Mouse (Mus musculus): ENCODE measurements around the gene Trim3. TPM values are rescaled to one million over a fixed set of nuclear protein-coding genes. Genes with fewer than 3 reads are reported as not detected.

Trim3 gene
- polyA plus RNA-seq, 1 experiment from 2014 or later = 34.9 TPM

DNA sequence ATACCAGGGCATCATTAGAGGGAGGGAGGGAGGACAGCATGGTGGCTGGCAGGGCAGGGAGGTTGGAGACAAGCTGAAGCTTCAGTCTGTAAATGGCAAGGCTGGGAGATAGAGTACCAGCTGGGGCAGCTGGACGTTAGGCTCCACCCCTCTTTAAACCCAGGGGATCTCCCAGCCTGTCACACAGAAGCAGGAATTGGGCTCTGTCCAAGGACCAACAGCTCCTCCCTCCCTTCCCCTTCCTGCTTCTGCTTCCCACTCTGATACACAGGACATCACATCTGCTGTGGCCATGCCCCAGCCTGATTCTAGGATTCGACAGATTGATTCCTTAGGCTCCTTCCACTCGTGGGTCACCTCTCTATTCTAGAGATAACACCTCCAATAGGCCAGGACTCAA is 4.7 kb downstream of the Trim3 start:
- 37% methylated on average over 3 of the region's 3 CpGs for WGBS

GRCm38 (mm10) chr7:105625397-105625796 is 8.0 kb downstream of the Trim3 start:
- peaks cover 8% of the 10 kb centered on the region for H3K4me1 ChIP-seq
- H3K36me3 ChIP-seq (replicated peaks) = peaks cover 50% of the 10 kb centered on the region
- H3K4me3 ChIP-seq = no peak overlapping the region
- no peaks in the 10 kb centered on the region for H3K9me3 ChIP-seq
- no peak for DNase-seq (ENCODE audit: low spot score)
- no peaks in the 10 kb centered on the region for H3K27me3 ChIP-seq (replicated peaks; ENCODE audit: low read depth, poor library complexity, severe bottlenecking)
- WGBS = 81% methylated on average over 6 of the region's 6 CpGs
- no peak overlapping the region for H3K27ac ChIP-seq (replicated peaks)

More for the DNA sequence above, 4.7 kb downstream of the Trim3 start:
- H3K27me3 ChIP-seq (replicated peaks; ENCODE audit: low read depth, poor library complexity, severe bottlenecking) = no peaks in the 10 kb centered on the region
- no peaks in the 10 kb centered on the region for H3K9me3 ChIP-seq
- H3K36me3 ChIP-seq (replicated peaks) = peaks cover 18% of the 10 kb centered on the region
- DNase-seq (ENCODE audit: low spot score) = no peak
- H3K4me3 ChIP-seq = no peak overlapping the region
- no peak overlapping the region for H3K27ac ChIP-seq (replicated peaks)
- peaks cover 25% of the 10 kb centered on the region for H3K4me1 ChIP-seq

DNA sequence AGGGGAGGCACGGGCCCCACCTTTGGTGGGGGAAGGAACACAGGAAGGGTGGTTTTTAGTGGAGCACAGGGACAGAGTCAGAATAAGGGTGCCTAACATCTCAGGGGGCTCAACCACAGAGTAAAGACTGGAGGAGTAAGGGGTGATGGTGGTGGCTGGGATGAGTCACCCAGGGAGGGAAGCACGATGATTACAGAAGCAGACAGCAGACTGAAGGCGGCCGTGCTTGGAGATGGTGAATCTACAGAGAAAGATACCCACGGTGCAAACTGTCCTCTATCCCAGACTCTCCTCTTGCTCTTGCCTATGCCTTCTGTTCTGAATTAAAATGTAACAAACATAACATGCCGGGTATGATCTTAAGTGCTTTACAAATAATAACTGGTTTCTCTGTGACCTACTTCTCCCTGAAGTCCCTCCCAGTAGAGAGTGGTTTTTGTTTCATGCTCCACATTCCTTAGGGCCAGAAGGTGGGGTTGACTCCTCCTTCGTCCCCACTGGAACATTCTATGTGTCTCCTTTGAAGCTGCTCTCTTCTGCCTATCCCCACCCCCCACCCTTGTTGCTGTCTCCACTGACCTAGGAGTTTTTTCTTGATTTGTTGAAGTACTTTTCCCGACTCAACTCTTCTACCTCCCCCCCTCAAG is 11.6 kb downstream of the Trim3 start:
- H3K27ac ChIP-seq (replicated peaks) = no peak overlapping the region
- H3K36me3 ChIP-seq (replicated peaks) = peaks cover 86% of the 10 kb centered on the region

GRCm38 (mm10) chr7:105621053-105621452 is 12.3 kb downstream of the Trim3 start:
- no peaks in the 10 kb centered on the region for H3K27me3 ChIP-seq (replicated peaks; ENCODE audit: low read depth, poor library complexity, severe bottlenecking)
- H3K4me1 ChIP-seq = no peaks in the 10 kb centered on the region
- no peaks in the 10 kb centered on the region for H3K9me3 ChIP-seq
- peaks cover 93% of the 10 kb centered on the region for H3K36me3 ChIP-seq (replicated peaks)
- DNase-seq (ENCODE audit: low spot score) = no peak
- no peak overlapping the region for H3K27ac ChIP-seq (replicated peaks)
- H3K4me3 ChIP-seq = no peak overlapping the region
- WGBS = 84% methylated on average over 4 of the region's 4 CpGs

More for the DNA sequence above, 11.6 kb downstream of the Trim3 start:
- DNase-seq (ENCODE audit: low spot score) = no peak
- H3K9me3 ChIP-seq = no peaks in the 10 kb centered on the region
- H3K4me1 ChIP-seq = no peaks in the 10 kb centered on the region
- no peaks in the 10 kb centered on the region for H3K27me3 ChIP-seq (replicated peaks; ENCODE audit: low read depth, poor library complexity, severe bottlenecking)
- 78% methylated on average over 8 of the region's 8 CpGs for WGBS
- no peak overlapping the region for H3K4me3 ChIP-seq

DNA sequence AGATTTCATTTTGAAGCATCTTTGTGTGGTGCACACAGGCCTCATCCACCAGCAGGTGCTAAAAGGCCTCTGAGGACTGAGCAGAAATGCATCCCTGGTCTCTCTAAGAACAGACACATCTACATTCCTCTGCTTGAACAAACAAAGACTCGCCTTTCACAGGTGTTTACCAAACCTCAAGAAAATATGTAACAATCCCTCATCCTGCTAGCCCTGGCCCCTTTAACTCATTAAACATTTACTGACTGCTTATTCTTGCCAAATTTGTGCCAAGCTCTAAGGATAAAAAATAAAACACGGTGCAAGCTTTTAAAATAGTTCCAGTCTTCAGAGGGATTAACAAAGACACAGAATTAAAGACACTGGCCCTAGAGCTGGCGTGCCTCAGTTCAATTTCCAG is 13.7 kb downstream of the Trim3 start:
- Histone ChIP-seq H3K27me3 (replicated peaks; ENCODE audit: low read depth, poor library complexity, severe bottlenecking) (no peaks in the 10 kb centered on the region), H3K9me3 (no peaks in the 10 kb centered on the region), H3K4me3 (no peak overlapping the region), H3K36me3 (replicated peaks) (peaks cover 98% of the 10 kb centered on the region), H3K4me1 (no peaks in the 10 kb centered on the region), H3K27ac (replicated peaks) (no peak overlapping the region)
- DNase-seq (ENCODE audit: low spot score) = no peak
- 78% methylated on average over 3 of the region's 3 CpGs for WGBS

DNA sequence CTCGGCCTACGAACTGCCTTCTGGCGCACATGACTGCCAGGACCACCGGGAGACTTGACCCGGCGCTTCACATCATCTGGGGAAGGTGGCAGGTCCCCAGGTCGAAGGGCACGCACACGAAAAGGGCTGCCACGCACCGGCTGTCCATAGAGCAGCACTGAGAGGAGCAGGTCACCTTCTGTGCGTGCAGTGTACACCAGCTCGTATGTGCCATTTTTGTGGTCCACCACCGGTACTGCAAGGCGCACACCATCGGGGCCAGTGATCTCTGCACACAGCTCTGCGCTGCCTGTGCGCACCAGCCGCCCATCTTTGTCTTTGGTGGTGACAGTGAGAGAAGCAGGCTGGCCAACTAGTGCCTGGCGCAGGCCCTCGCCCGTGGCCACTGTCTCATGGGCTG is 15.6 kb downstream of the Trim3 start:
- 96% methylated on average over 22 of the region's 22 CpGs for WGBS
- H3K4me3 ChIP-seq = no peak overlapping the region
- no peaks in the 10 kb centered on the region for H3K9me3 ChIP-seq
- no peak overlapping the region for H3K27ac ChIP-seq (replicated peaks)
- no peaks in the 10 kb centered on the region for H3K27me3 ChIP-seq (replicated peaks; ENCODE audit: low read depth, poor library complexity, severe bottlenecking)
- H3K4me1 ChIP-seq = no peaks in the 10 kb centered on the region
- peaks cover 98% of the 10 kb centered on the region for H3K36me3 ChIP-seq (replicated peaks)
- no peak for DNase-seq (ENCODE audit: low spot score)

DNA sequence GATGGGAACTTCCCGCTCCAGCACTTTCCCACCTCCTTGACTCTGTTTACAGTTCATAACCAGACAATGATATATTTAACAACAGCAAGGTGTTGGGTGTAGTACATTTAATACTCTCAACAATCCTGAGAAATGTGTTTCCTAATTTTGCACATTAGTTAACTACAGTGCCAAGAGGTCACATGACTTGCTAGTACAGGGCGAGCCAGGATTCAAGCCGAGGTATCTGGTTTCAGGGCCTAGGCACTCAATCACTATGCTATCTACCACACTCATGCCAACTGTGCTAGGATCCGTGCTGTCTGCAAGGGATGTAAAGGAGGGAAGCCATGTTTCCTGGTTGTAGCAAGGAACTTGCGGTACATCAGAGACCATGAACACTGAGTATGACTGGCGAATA is 16.8 kb downstream of the Trim3 start:
- Histone ChIP-seq H3K9me3 (no peaks in the 10 kb centered on the region), H3K4me3 (no peak overlapping the region), H3K27ac (replicated peaks) (no peak overlapping the region), H3K4me1 (no peaks in the 10 kb centered on the region), H3K27me3 (replicated peaks; ENCODE audit: low read depth, poor library complexity, severe bottlenecking) (no peaks in the 10 kb centered on the region), H3K36me3 (replicated peaks) (peaks cover 99% of the 10 kb centered on the region)
- 92% methylated on average over 6 of the region's 6 CpGs for WGBS
- DNase-seq (ENCODE audit: low spot score) = no peak

DNA sequence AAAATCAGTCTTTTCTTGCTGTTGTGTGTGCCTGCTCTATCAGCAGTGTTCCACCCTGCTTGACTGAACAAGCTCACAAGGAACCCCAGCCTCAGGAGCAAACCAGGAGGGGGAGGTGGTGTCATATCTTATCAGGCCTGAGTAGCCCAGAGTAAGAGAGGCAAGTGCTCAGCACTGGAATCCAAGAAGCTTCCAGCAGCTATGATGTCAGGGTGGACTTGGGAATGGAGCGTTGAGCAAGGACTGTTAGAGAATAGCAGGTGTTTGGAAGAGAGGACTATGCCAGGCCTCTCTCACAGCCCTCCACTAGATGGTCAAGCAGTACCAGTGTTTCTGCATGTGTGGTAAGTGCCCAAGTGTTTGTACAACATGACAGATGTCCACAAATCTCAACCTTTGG is 17.7 kb downstream of the Trim3 start:
- Histone ChIP-seq H3K4me1 (no peaks in the 10 kb centered on the region), H3K36me3 (replicated peaks) (peaks cover 99% of the 10 kb centered on the region), H3K4me3 (no peak overlapping the region), H3K27me3 (replicated peaks; ENCODE audit: low read depth, poor library complexity, severe bottlenecking) (no peaks in the 10 kb centered on the region), H3K27ac (replicated peaks) (no peak overlapping the region), H3K9me3 (no peaks in the 10 kb centered on the region)
- no peak for DNase-seq (ENCODE audit: low spot score)
- WGBS = 80% methylated on average over 1 of the region's 1 CpGs

GRCm38 (mm10) chr7:105614400-105614799 is 19.0 kb downstream of the Trim3 start:
- Histone ChIP-seq H3K27ac (replicated peaks) (no peak overlapping the region), H3K36me3 (replicated peaks) (peaks cover 99% of the 10 kb centered on the region), H3K4me1 (no peaks in the 10 kb centered on the region), H3K4me3 (no peak overlapping the region), H3K9me3 (no peaks in the 10 kb centered on the region), H3K27me3 (replicated peaks; ENCODE audit: low read depth, poor library complexity, severe bottlenecking) (no peaks in the 10 kb centered on the region)
- 93% methylated on average over 1 of the region's 1 CpGs for WGBS
- no peak for DNase-seq (ENCODE audit: low spot score)

DNA sequence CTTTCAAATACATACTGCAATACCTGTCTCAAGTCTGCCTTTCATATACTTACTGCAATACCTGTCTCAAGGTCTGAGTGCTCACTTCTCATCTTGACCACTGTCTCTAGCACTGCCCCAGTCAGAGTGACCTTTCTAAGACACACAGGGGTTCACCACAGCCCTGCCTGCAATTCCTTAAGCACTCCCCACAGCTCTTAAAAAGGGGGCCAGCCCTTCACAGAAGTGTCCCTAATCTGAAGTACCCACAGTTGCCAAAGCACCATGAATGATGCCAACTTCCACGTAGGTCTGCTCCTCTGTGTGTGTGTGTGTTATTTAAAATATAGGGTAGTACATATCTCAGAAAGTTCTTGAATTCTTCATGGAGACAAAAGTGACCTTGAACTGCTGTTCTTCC is 21.6 kb downstream of the Trim3 start:
- 98% methylated on average over 1 of the region's 1 CpGs for WGBS
- peaks cover 74% of the 10 kb centered on the region for H3K36me3 ChIP-seq (replicated peaks)

DNA sequence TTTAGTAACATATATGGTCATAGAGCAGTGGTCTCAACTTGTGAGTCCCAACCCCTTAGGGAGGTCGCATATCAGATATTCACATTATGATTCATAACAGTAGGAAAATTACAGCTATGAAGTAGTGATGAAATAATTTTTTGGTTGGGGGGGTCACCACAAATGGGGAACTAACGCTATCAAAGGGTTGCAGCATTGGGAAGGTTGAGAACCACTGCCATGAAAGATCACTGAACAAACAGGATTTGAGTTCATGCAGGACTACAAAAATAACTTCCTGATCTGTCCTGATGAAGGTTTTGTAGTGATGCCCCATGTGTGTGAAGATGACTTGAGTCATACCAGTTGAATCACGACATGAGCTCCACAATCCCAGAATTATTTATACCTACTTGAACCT is 24.9 kb downstream of the Trim3 start:
- no peak overlapping the region for H3K4me3 ChIP-seq
- peaks cover 42% of the 10 kb centered on the region for H3K36me3 ChIP-seq (replicated peaks)
- WGBS = 90% methylated on average over 3 of the region's 3 CpGs
- H3K27me3 ChIP-seq (replicated peaks; ENCODE audit: low read depth, poor library complexity, severe bottlenecking) = no peaks in the 10 kb centered on the region
- H3K4me1 ChIP-seq = no peaks in the 10 kb centered on the region; the same call in 1 of the 2 replicates
- no peak overlapping the region for H3K27ac ChIP-seq (replicated peaks)
- 0 out of 2 replicates have a peak, but pooled peaks cover 4% of the 10 kb centered on the region for H3K9me3 ChIP-seq
- DNase-seq (ENCODE audit: low spot score) = no peak

More for the DNA sequence above, 21.6 kb downstream of the Trim3 start:
- DNase-seq (ENCODE audit: low spot score) = no peak
- Histone ChIP-seq H3K9me3 (no peaks in the 10 kb centered on the region), H3K27ac (replicated peaks) (no peak overlapping the region), H3K4me1 (no peaks in the 10 kb centered on the region), H3K27me3 (replicated peaks; ENCODE audit: low read depth, poor library complexity, severe bottlenecking) (no peaks in the 10 kb centered on the region), H3K4me3 (no peak overlapping the region)

GRCm38 (mm10) chr7:105602860-105603623 is 30.3 kb downstream of the Trim3 start:
- DNase-seq (ENCODE audit: low spot score) = peak; percentile 74
- peaks cover 5% of the 10 kb centered on the region; the same call in 1 of the 2 replicates for H3K4me1 ChIP-seq
- WGBS = 33% methylated on average over 9 of the region's 9 CpGs
- no peak overlapping the region for H3K4me3 ChIP-seq
- 0 out of 2 replicates have a peak, but pooled peaks cover 4% of the 10 kb centered on the region for H3K9me3 ChIP-seq
- no peak overlapping the region for H3K27ac ChIP-seq (replicated peaks)
- H3K36me3 ChIP-seq (replicated peaks) = no peaks in the 10 kb centered on the region
- H3K27me3 ChIP-seq (replicated peaks; ENCODE audit: low read depth, poor library complexity, severe bottlenecking) = no peaks in the 10 kb centered on the region

GRCm38 (mm10) chr7:105590097-105590496 is 43.3 kb downstream of the Trim3 start:
- no peaks in the 10 kb centered on the region for H3K9me3 ChIP-seq
- DNase-seq (ENCODE audit: low spot score) = no peak
- no peak overlapping the region for H3K4me3 ChIP-seq
- WGBS = 23% methylated on average over 7 of the region's 7 CpGs
- H3K4me1 ChIP-seq = peaks cover 3% of the 10 kb centered on the region; the same call in 1 of the 2 replicates
- H3K36me3 ChIP-seq (replicated peaks) = no peaks in the 10 kb centered on the region
- H3K27me3 ChIP-seq (replicated peaks; ENCODE audit: low read depth, poor library complexity, severe bottlenecking) = no peaks in the 10 kb centered on the region
- no peak overlapping the region for H3K27ac ChIP-seq (replicated peaks)
